Mouse (Mus musculus) kidney, adult 18-20 months (tissue): ENCODE results near the gene C2cd4a.

Experiments used
- DNase-seq: peaks from one replicate; pipeline ENCODE4 v3.0.0; 2021

C2cd4a gene

DNA sequence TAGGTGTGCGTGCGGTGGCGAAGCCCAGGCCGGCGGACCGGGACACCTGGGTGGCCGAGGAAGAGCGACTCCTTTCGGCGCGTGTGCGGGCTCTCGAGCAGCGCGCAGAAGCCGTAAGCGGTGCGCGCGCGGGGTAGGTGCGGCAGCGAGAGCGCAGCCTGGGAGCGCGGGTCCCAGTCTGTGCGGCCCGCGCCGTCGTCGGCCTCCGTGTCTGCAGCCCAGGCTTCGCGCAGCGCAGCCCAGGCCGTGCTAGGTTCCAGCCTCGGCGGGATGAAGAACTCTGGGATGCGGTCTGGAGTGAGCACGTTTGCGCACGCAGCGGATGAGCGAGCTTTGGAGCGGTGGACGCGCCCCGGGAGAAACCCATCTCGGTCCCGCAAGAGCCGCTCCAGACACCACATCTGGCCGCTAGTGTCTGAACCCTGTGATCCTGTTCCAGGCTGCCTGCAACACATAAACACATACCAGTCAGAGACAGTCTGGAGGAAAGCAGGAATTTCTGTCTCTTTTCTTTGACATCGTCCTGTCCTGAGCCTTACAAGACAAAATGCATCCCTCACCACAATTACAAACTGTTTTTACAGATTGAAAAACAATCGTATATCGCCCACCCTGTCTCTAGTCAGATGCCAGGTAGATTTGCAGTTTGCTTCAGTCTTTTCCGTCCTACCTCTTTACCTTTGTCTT lies 628 bp downstream of the C2cd4a start:
- no peak for DNase-seq

DNA sequence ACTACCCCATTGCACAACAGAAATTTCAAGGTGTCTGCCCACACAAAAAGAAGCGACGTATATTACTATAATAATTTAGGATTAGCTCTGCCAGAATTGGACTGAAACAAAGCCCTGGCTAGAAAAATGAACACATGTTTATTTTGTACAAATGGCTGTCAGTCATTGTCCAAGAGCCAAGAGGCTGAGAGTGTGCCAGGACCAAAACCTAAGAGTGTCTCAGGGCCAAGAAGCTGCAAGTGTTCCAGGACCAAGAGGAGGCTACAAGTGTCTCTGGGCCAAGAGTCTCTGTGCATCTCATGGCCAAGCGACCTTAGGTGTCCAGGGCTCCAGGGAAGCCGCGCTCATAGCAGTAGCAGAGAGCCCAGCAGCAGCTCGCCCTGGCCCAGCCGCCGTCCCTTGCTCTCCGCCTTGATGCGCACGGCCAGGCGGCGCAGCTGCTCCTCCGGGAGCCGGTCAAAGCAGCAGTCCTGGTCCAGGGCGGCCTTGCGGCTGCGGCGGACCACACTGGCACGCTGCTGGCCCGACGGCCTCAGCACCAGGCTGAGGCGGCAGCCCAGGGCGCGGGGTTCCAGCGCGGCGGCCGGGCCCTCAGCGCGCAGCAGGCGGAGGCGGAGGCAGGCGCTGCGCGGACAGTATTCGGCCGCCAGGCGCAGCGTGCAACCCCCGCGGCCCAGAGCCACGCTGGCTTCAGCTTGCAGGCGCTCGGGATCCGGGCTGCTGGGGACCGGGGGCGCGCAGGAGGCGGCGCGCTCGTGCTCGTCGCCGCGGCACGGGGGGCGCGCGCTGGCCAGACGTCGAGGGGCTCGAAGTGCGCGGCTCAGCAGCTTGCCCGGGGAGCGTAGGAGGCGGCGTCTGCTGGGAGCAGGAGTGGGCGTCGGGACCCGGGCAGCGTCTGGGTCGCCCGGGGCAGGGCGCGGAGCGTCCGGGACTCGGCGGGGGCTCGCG lies 1.4 kb downstream of the C2cd4a start:
- DNase-seq: peak; percentile 33

DNA sequence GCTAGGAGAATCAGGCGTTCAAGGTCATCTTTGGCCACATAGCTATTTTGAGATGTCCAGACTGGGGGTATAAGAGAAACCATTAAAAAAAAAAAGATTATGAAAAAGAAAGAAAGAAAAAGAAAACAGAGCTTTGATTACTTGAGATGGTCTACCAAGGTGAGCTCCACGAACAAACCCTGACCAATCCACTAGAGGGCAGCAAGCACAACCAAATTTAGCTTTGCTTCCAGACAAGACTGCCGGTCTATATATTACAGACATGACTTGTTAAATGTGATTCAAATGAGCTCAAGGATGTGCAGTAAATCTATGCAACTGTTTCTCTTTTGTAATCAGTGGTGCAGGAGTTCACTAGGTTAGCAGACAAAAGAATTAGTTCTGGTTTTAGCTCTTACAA lies 3.9 kb downstream of the C2cd4a start:
- DNase-seq: peak; percentile 63

DNA sequence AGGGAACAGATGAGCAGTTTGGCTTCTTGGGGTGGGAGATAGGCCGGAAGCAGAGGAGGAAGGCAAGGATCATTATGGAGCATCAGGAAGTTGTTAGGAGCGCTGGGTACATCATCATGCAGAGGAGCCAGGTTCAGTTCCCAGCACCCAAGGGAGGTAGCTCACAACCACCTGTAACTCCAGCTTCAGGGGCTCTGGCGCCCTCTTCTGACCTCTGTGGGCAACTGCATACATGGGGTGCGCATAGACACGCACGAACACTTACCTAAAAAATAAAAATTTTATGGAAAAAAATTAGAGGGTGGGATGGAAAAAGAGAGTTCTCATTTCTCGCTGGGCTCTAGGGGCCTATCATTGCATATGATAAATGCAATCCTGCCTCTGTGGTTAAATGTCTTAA lies 6.6 kb downstream of the C2cd4a start:
- no peak for DNase-seq

DNA sequence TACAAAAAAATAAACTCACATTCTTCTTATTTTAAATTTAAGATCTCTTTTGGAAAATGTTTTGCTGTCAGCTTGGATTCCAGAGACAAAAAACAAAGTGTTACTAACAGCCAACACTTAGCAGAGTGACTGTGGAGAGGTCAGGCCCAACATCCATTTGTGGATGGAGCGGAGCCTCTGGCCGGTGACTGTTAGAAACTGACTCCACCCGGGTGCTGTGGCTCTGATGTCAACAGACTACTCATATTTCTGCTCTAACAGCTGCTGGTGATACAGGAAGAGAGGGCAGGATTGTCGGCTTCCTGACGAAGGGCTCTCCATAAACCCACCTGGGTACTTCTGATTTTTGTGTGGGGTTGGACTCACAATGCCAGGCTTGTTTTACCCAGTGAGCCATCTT lies 9.0 kb downstream of the C2cd4a start:
- DNase-seq: no peak

DNA sequence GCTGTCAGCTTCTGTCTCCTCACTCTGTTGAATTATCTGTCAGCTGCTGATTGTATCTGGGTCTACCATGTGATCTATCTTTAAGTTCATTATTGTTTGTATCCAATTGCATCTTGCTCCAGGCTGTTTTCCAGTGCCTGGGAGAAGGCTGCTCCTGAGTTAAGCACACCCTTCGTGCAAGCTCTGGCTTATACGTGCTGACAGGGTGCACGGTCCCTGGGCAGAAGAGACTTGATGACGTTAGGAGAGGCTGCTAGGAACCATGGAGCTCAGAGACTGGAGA lies 13.5 kb downstream of the C2cd4a start:
- DNase-seq: no peak

DNA sequence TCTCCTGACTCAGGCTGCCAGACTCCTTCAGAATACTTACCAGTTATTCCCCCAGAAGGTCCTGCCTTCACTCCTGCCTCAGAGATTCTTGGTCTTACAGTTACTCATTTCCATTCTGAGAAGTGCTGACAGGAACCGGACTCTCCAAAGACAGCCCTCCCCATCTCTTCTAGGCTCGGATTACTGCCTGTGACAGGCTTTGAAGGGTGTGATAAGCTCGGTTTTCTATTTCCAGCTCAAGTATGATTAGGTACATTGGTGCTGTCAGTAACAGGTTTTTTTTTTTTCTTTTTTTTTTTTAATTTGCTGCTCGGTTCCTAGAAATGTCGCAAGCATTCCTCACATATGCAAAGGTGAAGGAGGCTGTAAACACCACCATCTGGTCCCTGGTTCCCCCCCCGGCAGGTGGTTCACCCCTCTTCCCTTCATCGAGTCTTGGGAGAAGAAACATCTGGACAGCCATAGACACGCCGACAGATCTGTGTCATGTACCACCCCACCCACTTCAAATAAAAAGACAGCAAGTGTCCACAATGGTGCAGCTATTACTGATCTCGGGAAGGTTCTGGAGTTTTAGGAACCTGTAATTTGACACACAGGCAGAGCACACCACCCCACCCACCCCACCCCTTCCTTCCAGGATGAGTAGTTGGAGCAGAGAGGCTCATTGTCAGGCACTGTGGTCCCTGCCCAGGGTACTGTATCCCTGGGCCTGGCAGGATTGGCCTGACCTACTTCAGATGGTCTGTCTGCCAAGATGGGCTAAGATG lies 14.0 kb downstream of the C2cd4a start:
- DNase-seq: no peak

DNA sequence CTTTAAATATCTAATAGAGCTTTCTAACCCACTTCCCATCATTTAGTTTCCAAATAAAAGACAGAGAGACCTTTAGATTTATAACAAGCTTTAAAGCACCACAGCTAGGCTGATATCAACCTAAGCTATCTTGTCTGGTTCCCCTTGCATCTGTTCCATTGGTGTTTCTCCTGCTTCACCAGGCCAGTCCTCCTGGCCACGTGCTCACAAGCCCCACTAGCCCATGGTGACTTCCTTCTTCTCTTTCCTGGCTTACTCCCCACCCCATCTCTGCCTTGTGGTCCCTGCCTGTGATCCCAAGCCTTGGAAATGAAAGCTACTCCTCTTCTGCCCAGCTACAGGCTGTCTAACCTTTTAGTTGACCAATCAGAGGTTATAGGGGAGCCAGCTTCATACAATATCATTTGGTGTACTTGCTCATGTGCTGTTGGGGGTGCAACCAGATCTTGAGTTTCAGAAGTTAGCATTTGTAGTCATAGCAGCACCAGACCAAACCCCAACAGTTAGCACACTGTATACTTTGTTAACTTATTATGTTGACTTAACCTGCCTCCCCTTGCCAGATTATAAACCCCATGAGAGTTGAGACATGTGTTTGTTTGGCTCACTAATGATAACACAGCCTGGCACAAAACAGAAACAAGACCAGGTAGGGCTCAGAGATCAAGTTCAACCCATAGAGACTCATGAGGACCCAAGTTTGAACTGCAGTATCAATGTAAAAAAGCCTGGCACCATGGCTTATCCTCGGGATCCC lies 15.8 kb downstream of the C2cd4a start:
- DNase-seq: no peak

DNA sequence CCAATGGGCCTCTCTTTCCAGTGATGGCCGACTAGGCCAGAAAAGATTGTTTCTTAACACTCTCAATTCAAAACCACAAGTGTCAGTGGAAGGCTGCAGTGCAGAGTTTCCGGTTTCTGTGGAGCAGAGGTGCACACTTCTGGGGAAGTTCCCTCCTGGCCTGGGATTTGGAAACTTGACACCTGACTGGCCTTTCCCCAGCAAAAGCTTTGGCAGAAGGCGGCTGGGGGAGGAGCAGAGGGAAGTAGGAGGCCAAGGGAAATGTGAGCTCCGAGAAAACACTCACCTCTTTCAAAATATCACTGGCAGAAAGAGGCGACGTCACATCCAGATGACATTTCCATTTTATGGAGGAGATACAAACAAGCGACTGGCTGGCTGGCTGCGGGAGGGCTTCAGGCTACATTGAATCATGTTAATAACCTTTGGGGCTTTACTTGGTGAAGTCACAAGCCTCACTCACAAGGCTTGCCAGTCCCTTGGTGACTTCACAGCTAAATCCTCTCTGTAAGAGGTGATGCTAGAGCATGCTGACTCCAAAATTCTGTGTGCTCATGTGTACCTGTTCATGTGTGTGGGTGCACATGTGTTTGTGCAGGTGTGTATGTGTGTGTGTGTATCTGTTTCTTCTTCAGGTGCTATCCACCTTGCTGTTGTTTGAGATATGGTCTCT lies 18.3 kb downstream of the C2cd4a start:
- peak; percentile 28 for DNase-seq

DNA sequence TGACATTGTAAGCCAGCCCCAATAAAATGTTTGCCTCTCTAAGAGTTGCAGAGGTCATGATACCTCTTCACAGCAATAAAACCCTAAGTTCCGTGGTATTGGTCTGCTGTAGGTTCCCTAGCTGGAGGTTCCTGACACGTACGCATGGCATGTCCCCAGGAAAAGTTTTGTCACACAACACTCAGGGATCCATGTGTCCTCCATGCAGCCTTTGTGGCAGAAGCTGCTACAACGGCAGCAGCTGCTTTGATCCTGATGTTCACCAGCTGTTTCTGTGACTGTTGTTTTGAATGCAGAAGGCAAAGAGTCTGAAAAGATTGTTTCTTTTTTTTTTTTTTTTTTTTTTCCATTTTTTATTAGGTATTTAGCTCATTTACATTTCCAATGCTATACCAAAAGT lies 19.0 kb downstream of the C2cd4a start:
- no peak for DNase-seq

DNA sequence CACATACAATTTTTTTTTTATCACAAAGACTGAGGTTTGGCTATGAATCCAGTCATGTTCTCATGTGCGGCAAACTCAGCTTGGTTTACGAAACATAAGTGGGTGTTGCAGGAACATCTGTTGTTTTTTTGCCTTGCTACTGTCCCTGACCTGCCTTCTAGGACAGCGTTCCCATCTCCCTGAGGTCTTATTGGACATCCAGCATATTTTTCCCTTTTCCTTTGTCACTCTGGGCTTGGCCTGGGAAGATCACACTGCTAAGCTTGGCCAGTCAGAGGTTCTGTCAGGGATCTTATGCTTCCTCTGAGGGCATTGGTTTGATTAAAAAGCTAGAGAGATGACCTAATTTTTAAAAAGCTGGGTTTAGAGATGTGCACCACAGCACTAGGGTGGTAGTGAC lies 21.0 kb downstream of the C2cd4a start:
- no peak for DNase-seq

DNA sequence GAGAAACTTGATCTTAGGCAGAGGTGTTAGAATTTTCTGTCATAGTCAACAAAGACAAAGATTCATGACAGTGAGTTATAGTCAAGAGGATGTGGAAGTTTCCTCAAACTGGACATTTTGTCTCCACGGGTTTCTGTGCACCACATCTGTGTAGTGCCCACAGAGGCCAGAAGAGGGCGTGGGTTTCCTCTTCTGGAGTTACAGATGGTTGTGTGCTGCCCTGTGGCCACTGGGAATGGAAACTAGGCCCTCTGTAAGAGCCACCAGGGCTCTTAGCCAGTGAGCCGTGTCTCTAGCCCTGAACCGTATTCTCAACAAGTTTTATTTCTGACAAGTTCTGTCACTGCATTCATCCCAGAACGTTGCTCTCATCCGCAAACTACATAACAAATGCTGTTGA lies 21.6 kb downstream of the C2cd4a start:
- DNase-seq: no peak

DNA sequence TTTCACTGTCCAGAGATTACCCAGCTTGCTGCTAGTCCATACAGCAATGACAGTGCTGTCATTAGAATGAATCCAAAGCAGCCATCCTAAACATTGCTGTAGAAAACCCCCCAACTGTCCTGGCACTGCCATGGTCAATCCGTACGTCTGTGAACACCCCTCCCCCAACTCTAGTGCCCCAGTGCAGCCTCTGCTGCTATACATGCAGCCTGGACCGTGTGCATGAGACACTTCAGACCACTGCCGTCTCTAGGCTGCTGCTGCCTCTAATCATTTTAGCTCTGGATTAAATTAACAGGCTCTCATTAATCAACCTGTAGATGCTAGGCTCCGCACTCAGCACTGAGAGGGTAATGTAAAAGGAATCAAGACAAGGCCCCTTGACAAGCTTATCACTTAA lies 25.1 kb downstream of the C2cd4a start:
- no peak for DNase-seq

DNA sequence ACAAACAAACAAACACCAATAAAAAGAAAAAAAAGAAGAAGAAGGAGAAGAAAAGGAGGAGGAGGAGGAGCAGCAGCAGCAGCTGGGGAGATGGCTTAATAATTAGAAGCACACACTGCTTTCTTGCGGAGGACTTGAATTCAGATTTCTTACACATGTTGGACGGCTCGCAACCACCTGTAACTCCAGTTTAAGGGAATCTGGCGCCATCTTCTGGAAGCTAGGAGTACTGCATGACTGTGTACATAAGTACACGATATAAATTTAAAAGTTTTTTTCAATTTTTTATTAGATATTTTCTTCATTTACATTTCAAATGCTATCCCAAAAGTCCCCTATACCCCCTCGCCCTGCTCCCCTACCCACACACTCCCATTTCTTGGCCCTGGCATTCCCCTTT lies 29.9 kb downstream of the C2cd4a start:
- peak; percentile 63 for DNase-seq

DNA sequence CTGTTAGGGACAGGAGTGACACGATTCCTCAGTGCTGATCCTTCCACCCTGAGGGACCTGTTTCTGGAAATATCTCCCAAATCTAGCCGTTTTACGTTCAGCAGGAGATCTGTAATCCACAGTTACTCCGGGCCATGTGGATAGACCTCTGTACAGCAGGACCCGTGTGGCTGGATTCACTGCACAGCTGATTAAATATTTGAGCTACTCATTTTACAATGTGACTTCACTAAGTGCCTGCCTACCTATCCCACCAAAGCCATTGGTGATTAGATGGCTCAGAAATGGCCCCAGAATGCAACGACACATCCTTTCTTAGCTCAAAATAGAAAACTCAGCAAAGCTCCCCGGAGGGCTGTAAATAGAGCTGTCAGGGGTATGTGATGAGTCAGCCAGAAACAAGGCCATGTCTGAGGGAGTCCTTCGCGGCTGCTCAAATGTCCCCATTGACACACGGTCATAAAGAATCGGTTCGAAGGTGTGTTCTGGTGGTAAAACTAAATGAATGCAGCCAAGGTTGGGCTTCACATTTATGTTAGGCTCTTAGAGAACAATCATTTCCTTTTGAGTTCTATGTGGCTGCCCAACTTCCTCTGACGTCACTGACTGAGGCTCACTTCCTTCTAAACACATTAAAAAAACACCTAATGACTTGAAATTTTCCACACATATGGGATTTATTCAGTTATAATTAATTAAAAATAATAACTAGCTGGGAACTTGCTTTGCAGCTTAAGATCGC lies 32.9 kb downstream of the C2cd4a start:
- no peak for DNase-seq

DNA sequence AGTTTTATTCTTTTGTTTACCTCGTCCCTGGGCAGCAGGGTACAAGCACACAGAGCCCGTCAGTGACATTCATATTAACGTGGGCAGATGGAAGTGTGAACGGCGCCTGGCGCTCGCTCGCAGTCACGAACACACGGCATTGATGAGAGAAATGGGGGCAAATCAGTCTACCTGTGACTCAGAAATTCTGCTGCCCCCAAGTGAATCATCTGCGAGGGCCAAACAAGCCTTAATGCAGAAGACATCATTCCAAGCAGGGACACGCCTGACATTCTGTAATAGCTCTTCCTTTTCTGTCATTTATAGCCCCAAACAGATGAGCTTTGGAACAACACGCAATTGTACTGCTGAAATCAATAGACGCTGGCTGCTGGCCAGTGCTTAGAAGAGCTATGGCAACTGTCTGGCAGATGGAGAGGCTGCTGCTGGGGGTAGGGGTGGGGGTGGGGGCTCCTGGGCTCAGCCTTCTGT lies 36.9 kb downstream of the C2cd4a start:
- DNase-seq: no peak

DNA sequence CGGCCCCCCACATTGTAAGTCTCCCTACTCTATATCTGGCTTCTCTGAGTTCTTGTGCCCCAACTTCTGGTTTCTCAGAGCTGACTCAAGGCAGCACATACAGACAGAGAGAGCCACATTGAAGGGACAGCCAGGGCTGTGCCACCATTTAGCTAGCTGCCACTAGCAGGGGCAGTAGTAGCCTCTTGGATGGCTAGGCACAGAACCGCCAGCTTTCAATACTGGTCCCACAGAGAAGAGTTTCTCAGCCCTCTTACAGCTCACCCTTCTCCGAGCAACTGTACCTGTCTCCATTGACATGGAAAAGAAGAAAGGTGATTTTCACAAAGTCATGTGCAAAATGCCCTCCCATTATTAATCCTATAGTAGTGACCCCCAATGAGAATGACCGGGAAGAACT lies 37.5 kb downstream of the C2cd4a start:
- DNase-seq: no peak

DNA sequence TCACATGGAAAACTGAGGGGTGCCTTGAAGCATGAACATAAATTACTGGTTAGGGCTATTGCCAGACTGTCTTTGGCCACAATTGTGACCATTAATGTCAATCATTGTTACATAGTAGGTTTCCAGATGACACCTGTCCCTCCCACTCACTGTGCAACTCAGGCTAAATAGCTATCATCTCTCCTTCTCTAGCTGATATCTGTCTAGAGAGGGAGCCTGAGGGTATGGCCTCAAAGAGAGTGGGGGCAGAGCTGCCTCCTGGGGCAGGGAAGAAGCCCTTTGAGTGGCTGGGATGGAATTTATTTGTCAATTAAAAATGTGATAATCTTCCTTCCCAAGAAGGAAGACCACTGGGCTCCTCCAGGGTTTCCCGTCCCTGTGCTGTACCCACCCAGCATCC lies 37.9 kb downstream of the C2cd4a start:
- DNase-seq: no peak

DNA sequence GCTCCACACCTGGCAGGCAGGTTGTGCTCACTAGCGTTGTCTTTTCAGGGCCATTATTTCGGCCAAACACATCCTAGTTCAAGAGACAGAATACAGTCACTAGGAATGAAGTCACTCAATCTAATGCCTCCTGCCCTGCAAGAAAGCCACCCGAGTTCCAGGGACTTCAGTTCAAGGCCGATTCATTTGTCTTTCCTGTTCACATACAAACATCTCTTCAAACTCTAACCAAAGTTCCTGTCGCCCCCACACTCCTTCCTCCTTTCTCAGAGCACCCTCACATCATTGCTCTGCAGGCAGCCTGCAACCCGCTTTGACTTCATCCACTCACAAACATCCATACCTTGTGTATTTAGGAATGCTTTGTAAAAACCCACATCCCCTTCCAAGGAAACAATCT lies 38.6 kb downstream of the C2cd4a start:
- DNase-seq: no peak

DNA sequence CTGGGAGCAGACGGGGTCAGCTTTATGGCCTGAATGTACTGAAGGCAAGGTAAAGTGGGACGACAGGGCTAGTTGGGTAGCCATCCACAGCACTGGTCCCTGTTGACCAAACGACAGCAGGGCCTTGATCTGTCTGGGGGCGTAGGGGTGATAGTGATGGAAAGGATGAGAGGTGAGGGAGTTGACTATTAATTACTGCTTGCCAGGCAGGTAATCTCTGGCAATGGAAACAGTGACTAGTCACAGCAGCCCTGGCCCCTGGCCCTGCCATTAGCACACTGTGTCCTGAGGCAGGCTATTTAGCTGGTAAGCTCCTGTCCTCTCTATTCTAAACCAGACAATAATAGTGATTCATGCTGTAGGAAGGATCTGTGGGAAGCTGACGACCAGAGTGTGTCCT lies 39.7 kb downstream of the C2cd4a start:
- DNase-seq: no peak

DNA sequence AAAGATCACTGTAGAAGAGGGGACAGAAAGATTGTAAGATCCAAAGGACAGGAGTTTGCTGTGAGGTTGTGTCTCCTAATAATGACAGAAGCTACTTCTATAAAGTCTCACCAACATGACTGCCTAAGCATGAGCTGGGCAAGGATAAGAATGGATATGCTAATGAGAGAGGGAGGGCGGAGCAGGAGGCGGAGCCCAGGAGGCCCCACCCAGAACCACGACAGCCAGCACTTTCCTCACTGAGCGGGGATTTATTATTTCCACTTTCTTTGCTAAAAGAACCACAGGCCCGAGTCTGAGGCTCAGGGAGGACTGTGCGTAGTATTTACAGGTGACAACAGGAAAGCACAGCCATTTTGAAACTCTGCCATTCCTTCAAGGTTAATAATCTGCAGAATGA lies 44.5 kb downstream of the C2cd4a start:
- DNase-seq: no peak

DNA sequence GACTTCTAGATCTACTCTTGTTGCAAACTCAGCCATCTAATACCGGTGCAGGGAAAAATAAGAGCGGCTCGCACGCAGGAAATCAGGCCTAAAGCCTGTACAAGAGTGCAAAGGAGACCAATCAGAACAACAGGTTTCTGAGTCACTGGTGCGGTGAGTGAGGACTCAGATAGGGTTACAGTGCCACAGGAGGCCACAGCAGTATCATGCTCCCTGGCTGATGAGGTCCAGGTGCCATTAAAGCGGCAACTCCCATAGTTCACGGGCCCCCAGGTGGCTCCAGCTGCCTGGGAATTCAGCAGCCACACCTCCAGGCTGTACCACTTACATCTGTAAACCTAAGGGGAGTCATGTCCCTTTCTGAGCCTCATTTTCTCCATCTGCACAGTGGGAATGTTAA lies 45.8 kb downstream of the C2cd4a start:
- no peak for DNase-seq
